Mouse (Mus musculus): ENCODE results near the gene Calr3. TPM values are rescaled to one million over a fixed set of nuclear protein-coding genes. Genes with fewer than 3 reads are reported as not detected.

Calr3 gene
- total and polyA plus RNA-seq, 3 experiments = 2.7 to 4.0 TPM; not detected in 1

- TF ChIP-seq TCF12 (IDR thresholded peaks at IDR 0.05; ENCODE audit: low read depth, low read length) (peak; percentile 30; the same call in 1 of the 2 replicates), HCFC1 (IDR thresholded peaks at IDR 0.05; ENCODE audit: low read depth, low read length) (peak; percentile 81), GABPA (IDR thresholded peaks at IDR 0.05; ENCODE audit: low read depth, low read length) (no peak), BHLHE40 (IDR thresholded peaks at IDR 0.05; ENCODE audit: borderline replicate concordance, low read depth, low read length) (peak; percentile 91), POLR2A (IDR thresholded peaks at IDR 0.05; ENCODE audit: control insufficient read depth in 1 of 2, insufficient read depth in 1 of 2, low read depth in 1 of 2, low read length in 2 of 2, poor library complexity in 1 of 2) (peak in 1 of 2 experiments; percentile 76), UBTF (IDR thresholded peaks at IDR 0.05; ENCODE audit: borderline replicate concordance, insufficient read depth, low read depth, low read length) (no peak), ZKSCAN1 (IDR thresholded peaks at IDR 0.05; ENCODE audit: low read depth, low read length) (no peak), POLR2AphosphoS2 (IDR thresholded peaks at IDR 0.05; ENCODE audit: low read length) (peak; percentile 86), TAL1 (IDR thresholded peaks at IDR 0.05; ENCODE audit: low read length) (no peak), RAD21 (IDR thresholded peaks at IDR 0.05; ENCODE audit: low read depth, low read length) (peak; percentile 41), TBP (IDR thresholded peaks at IDR 0.05; ENCODE audit: low read depth, low read length) (peak; percentile 67), MAX (IDR thresholded peaks at IDR 0.05; ENCODE audit: low read length) (peak; percentile 95)
Observed at GRCm38 (mm10) chr8:72421362-72422335, 22.0 kb downstream of the Calr3 start, which contains the start of gene Eps15l1 (continued).

DNA sequence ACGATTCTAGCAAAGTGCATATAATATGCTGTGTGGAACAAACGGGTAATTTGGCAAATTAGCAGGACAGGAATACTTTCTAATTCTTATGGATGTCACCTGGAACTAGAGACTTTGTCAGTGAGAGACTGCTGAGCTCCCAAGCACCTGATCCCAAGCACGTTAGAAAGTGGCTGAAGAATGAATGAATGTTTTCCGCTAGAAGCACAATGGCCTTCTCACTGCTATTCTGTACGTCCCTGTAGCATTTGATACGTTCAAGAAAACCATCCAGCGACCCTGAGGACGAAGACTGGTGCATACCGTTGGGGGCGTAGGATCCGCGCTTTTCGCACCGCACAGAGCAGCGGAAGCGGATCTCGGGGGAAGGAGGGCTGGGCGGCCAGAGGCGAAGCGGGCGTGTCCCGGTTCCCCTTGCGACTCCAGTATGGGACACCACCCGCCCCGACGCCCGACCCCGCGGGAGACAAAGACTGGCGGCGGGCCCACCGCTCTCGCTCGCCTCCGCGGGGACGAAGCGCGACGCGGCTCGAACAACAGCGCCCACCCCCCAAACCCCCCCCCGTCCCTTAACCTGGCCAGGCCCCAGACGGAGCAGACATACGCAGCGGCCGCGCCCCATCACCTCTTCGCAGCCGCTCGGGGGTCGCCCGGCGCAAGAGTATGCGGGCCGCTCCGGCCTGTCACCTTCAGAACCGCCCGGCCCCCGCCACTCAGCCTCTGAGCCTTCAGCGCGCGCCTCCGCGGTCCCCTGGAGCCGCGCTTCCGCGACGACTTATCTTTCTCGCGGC is 22.9 kb downstream of the Calr3 start:
- H3K9me3 ChIP-seq (replicated peaks; ENCODE audit: insufficient read depth, low read length) = no peaks in the 10 kb centered on the region
- H3K79me2 ChIP-seq (ENCODE audit: control insufficient read depth, insufficient read depth, low read length, poor library complexity) = peaks cover 53% of the 10 kb centered on the region
- H3K9ac ChIP-seq (ENCODE audit: control insufficient read depth, low read depth, low read length, poor library complexity, severe bottlenecking) = peak overlapping the region; percentile 85
- peak; percentile 72 for DNase-seq (ENCODE audit: low read depth, low spot score)
- peak overlapping the region; percentile 54 to 88 for H3K4me3 ChIP-seq (ENCODE audit: control insufficient read depth in 1 of 2, insufficient read depth in 1 of 2, low read depth in 2 of 2, low read length in 2 of 2)
- TF ChIP-seq ZC3H11A (IDR thresholded peaks at IDR 0.05; ENCODE audit: low read depth, low read length) (no peak), TCF12 (IDR thresholded peaks at IDR 0.05; ENCODE audit: low read depth, low read length) (no peak), POLR2A (IDR thresholded peaks at IDR 0.05; ENCODE audit: control insufficient read depth in 1 of 2, insufficient read depth in 1 of 2, low read depth in 1 of 2, low read length in 2 of 2, poor library complexity in 1 of 2) (0 out of 4 replicates have a peak, but pooled peaks of 1 of the 2 experiments have one; percentile 93), MEF2A (IDR thresholded peaks at IDR 0.05; ENCODE audit: extremely low read depth, insufficient replicate concordance, low read depth, low read length, poor library complexity, severe bottlenecking) (no peak), TBP (IDR thresholded peaks at IDR 0.05; ENCODE audit: low read depth, low read length) (no peak)
- no peaks in the 10 kb centered on the region for H3K27me3 ChIP-seq (ENCODE audit: control insufficient read depth in 1 of 2, insufficient read depth in 2 of 2, low read length in 2 of 2)
- H3K36me3 ChIP-seq (ENCODE audit: control insufficient read depth in 1 of 2, insufficient read depth in 2 of 2, low read length in 2 of 2) = peaks cover 0 to 17% of the 10 kb centered on the region in 2 experiments; a peak in 2 of 4 replicates
- peaks cover 5 to 27% of the 10 kb centered on the region in 2 experiments for H3K4me1 ChIP-seq (ENCODE audit: control insufficient read depth in 1 of 2, insufficient read depth in 2 of 2, low read length in 2 of 2)
- H3K27ac ChIP-seq (ENCODE audit: control insufficient read depth, low read depth, low read length) = peak overlapping the region; percentile 57; the same call in 1 of the 2 replicates
